Mouse (Mus musculus): ENCODE measurements around the gene D10Jhu81e. TPM values are rescaled to one million over a fixed set of nuclear protein-coding genes. Genes with fewer than 3 reads are reported as not detected.

The D10Jhu81e gene
- polyA plus RNA-seq, 1 experiment from 2014 or later: 24.3 TPM

DNA sequence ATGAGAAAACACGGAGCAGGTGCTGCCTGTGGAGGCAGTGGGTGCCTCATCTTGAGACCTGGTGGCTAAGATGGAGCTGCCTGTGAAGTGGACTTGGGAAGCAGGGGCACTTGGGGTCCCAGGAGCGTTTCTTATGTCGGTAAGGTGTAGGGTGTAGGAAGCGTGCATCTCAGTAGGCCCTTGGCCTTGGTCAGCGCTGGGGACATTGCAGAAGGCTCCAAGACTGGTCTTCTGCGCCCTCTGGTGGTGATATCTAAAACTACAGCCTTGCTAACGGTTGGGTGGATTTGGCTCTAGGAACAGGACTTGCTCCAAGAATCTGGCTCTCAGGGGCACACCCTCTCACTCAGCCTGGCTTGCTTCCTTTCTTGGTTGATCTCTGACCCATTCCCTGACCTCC lies 9.7 kb downstream of the D10Jhu81e start:
- H3K27me3 ChIP-seq (replicated peaks; ENCODE audit: control insufficient read depth, insufficient read depth, low read length): no peaks in the 10 kb centered on the region
- peaks cover 18% of the 10 kb centered on the region for H3K36me3 ChIP-seq (ENCODE audit: control insufficient read depth, insufficient read depth, low read length)
- peaks cover 9% of the 10 kb centered on the region for H3K4me1 ChIP-seq (replicated peaks; ENCODE audit: control insufficient read depth, insufficient read depth, low read length)
- H3K4me2 ChIP-seq: peak overlapping the region; percentile 65
- 3% methylated on average over 7 of the region's 7 CpGs for WGBS
- ATAC-seq (replicated peaks; ENCODE audit: low FRiP score) (peak; percentile 69), DNase-seq (ENCODE audit: low spot score) (peak; percentile 75)
- no peak overlapping the region for H3K27ac ChIP-seq (ENCODE audit: low read depth, low read length)
- H3K4me3 ChIP-seq (ENCODE audit: low read depth, low read length): no peak overlapping the region; the same call in 1 of the 2 replicates
- no peak overlapping the region for H3K9ac ChIP-seq (ENCODE audit: low read depth, low read length)
- no peaks in the 10 kb centered on the region for H3K9me3 ChIP-seq (ENCODE audit: control insufficient read depth, low read length)

DNA sequence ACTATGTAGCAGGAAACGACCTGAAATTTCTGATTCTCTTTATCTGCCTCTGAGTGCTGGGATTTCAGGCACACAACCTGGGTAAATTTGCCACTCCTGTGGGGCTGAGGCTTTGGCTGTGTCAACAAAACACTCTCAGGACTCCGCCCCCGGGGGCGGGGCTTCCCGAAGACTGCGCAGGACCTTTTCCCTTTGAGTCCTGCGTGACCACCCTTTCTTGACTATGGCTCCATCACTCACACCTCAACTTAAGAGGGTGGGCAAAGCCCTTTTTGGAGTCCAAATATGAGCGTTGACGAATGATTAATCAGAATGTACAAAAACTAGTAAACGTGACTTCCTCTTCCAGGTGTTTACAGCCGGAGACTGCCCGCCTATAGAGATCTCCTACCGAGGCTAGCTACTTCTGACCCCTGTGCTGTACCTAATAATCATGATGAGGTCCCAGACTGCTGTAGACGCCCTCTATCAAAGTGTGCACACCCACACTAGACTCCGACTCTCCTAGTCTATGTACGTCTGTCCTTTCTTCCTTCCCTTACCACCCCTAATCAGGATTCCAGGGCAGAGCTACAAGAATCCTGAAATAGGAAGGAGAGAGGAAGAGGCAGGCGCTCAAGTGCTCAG lies 10.2 kb downstream of the D10Jhu81e start:
- Histone ChIP-seq H3K9me3 (ENCODE audit: control insufficient read depth, low read length) (no peaks in the 10 kb centered on the region), H3K27ac (ENCODE audit: low read depth, low read length) (no peak overlapping the region), H3K36me3 (ENCODE audit: control insufficient read depth, insufficient read depth, low read length) (peaks cover 13% of the 10 kb centered on the region), H3K4me2 (peak overlapping the region; percentile 65), H3K4me3 (ENCODE audit: low read depth, low read length) (peak overlapping the region; percentile 31), H3K9ac (ENCODE audit: low read depth, low read length) (no peak overlapping the region), H3K4me1 (replicated peaks; ENCODE audit: control insufficient read depth, insufficient read depth, low read length) (peaks cover 9% of the 10 kb centered on the region), H3K27me3 (replicated peaks; ENCODE audit: control insufficient read depth, insufficient read depth, low read length) (no peaks in the 10 kb centered on the region)
- ATAC-seq (replicated peaks; ENCODE audit: low FRiP score): peak; percentile 44
- WGBS: 14% methylated on average over 17 of the region's 17 CpGs
- peak; percentile 52 for DNase-seq (ENCODE audit: low spot score)

- Histone ChIP-seq H3K4me1 (replicated peaks; ENCODE audit: control insufficient read depth, insufficient read depth, low read length) (peaks cover 9% of the 10 kb centered on the region), H3K36me3 (ENCODE audit: control insufficient read depth, insufficient read depth, low read length) (peaks cover 5% of the 10 kb centered on the region), H3K4me2 (no peak overlapping the region), H3K27ac (ENCODE audit: low read depth, low read length) (no peak overlapping the region), H3K4me3 (ENCODE audit: low read depth, low read length) (no peak overlapping the region), H3K9ac (ENCODE audit: low read depth, low read length) (no peak overlapping the region), H3K9me3 (ENCODE audit: control insufficient read depth, low read length) (no peaks in the 10 kb centered on the region), H3K27me3 (replicated peaks; ENCODE audit: control insufficient read depth, insufficient read depth, low read length) (no peaks in the 10 kb centered on the region)
- no peak for DNase-seq (ENCODE audit: low spot score)
- 86% methylated on average over 15 of the region's 15 CpGs for WGBS
- ATAC-seq (replicated peaks; ENCODE audit: low FRiP score): no peak
Measured at GRCm38 (mm10) chr10:78158041-78158440, 11.5 kb downstream of the D10Jhu81e start.

DNA sequence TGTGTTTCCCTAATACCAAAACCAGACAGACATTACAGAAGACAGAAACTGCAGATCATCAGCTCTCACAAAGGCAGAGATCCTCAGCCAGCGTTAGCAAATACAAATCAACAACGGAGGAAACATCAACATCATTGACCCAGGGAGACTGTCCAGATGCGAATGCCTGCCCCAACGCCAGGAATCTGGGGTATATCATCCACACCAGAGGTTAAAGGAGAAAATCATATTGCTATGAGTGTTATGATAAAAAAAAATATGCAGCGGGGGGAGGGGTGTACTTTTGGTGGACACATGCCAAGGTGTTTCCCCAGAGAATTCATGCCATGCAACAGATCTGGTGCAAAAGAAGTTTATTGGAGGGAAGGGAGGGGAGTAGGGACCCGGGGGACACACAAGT lies 12.7 kb downstream of the D10Jhu81e start:
- H3K36me3 ChIP-seq (ENCODE audit: control insufficient read depth, insufficient read depth, low read length): no peaks in the 10 kb centered on the region
- H3K27ac ChIP-seq (ENCODE audit: low read depth, low read length): no peak overlapping the region
- no peak overlapping the region for H3K4me3 ChIP-seq (ENCODE audit: low read depth, low read length)
- DNase-seq (ENCODE audit: low spot score): no peak
- no peak overlapping the region for H3K9ac ChIP-seq (ENCODE audit: low read depth, low read length)
- H3K4me1 ChIP-seq (replicated peaks; ENCODE audit: control insufficient read depth, insufficient read depth, low read length): peaks cover 9% of the 10 kb centered on the region
- no peaks in the 10 kb centered on the region for H3K9me3 ChIP-seq (ENCODE audit: control insufficient read depth, low read length)
- no peak overlapping the region for H3K4me2 ChIP-seq
- WGBS: 74% methylated on average over 6 of the region's 6 CpGs
- H3K27me3 ChIP-seq (replicated peaks; ENCODE audit: control insufficient read depth, insufficient read depth, low read length): no peaks in the 10 kb centered on the region
- ATAC-seq (replicated peaks; ENCODE audit: low FRiP score): no peak

- Histone ChIP-seq H3K4me2 (no peak overlapping the region), H3K4me1 (replicated peaks; ENCODE audit: control insufficient read depth, insufficient read depth, low read length) (peaks cover 1% of the 10 kb centered on the region), H3K4me3 (ENCODE audit: low read depth, low read length) (no peak overlapping the region), H3K36me3 (ENCODE audit: control insufficient read depth, insufficient read depth, low read length) (no peaks in the 10 kb centered on the region), H3K9me3 (ENCODE audit: control insufficient read depth, low read length) (no peaks in the 10 kb centered on the region), H3K9ac (ENCODE audit: low read depth, low read length) (no peak overlapping the region), H3K27me3 (replicated peaks; ENCODE audit: control insufficient read depth, insufficient read depth, low read length) (no peaks in the 10 kb centered on the region), H3K27ac (ENCODE audit: low read depth, low read length) (no peak overlapping the region)
- 63% methylated on average over 10 of the region's 10 CpGs for WGBS
- DNase-seq (ENCODE audit: low spot score): no peak
- no peak for ATAC-seq (replicated peaks; ENCODE audit: low FRiP score)
Measured at GRCm38 (mm10) chr10:78148834-78149766, 20.5 kb downstream of the D10Jhu81e start.

- peaks cover 3% of the 10 kb centered on the region for H3K4me1 ChIP-seq (replicated peaks; ENCODE audit: control insufficient read depth, insufficient read depth, low read length)
- H3K4me3 ChIP-seq (ENCODE audit: low read depth, low read length): no peak overlapping the region
- no peak overlapping the region for H3K9ac ChIP-seq (ENCODE audit: low read depth, low read length)
- H3K27me3 ChIP-seq (replicated peaks; ENCODE audit: control insufficient read depth, insufficient read depth, low read length): no peaks in the 10 kb centered on the region
- no peak overlapping the region for H3K27ac ChIP-seq (ENCODE audit: low read depth, low read length)
- ATAC-seq (replicated peaks; ENCODE audit: low FRiP score) (no peak), DNase-seq (ENCODE audit: low spot score) (no peak)
- no peak overlapping the region for H3K4me2 ChIP-seq
- H3K36me3 ChIP-seq (ENCODE audit: control insufficient read depth, insufficient read depth, low read length): no peaks in the 10 kb centered on the region
- H3K9me3 ChIP-seq (ENCODE audit: control insufficient read depth, low read length): no peaks in the 10 kb centered on the region
- 66% methylated on average over 4 of the region's 4 CpGs for WGBS
Measured at GRCm38 (mm10) chr10:78147908-78148441, 21.6 kb downstream of the D10Jhu81e start.

GRCm38 (mm10) chr10:78143727-78144505 lies 25.7 kb downstream of the D10Jhu81e start:
- no peak overlapping the region for H3K4me2 ChIP-seq
- no peaks in the 10 kb centered on the region for H3K9me3 ChIP-seq (ENCODE audit: control insufficient read depth, low read length)
- no peaks in the 10 kb centered on the region for H3K36me3 ChIP-seq (ENCODE audit: control insufficient read depth, insufficient read depth, low read length)
- no peak for DNase-seq (ENCODE audit: low spot score)
- 32% methylated on average over 8 of the region's 8 CpGs for WGBS
- peaks cover 3% of the 10 kb centered on the region for H3K4me1 ChIP-seq (replicated peaks; ENCODE audit: control insufficient read depth, insufficient read depth, low read length)
- H3K27ac ChIP-seq (ENCODE audit: low read depth, low read length): no peak overlapping the region
- no peak for ATAC-seq (replicated peaks; ENCODE audit: low FRiP score)
- H3K9ac ChIP-seq (ENCODE audit: low read depth, low read length): no peak overlapping the region
- no peaks in the 10 kb centered on the region for H3K27me3 ChIP-seq (replicated peaks; ENCODE audit: control insufficient read depth, insufficient read depth, low read length)
- no peak overlapping the region for H3K4me3 ChIP-seq (ENCODE audit: low read depth, low read length)

DNA sequence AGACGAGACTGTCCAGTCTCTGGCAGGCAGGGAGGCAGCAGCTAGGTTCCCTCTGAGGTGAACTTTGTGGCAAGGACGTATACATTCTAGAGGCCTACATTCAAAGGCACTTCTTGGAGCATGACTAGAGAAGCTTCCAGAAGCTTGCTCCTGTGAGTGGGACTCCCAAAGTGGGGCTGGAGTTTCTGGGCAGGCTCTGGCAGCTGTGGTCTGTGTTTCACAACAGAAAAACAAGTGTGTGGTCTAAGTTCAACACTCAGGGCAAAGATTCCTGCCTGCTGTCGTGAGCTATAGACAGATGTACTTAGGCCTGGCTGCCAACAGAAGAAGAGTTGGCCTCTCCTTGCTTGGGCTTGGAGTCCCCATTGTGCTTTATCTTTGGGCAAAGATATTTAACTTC lies 28.7 kb downstream of the D10Jhu81e start:
- H3K9ac ChIP-seq (ENCODE audit: low read depth, low read length): no peak overlapping the region
- H3K4me1 ChIP-seq (replicated peaks; ENCODE audit: control insufficient read depth, insufficient read depth, low read length): peaks cover 6% of the 10 kb centered on the region
- DNase-seq (ENCODE audit: low spot score) (no peak), ATAC-seq (replicated peaks; ENCODE audit: low FRiP score) (no peak)
- no peak overlapping the region for H3K4me2 ChIP-seq
- no peaks in the 10 kb centered on the region for H3K9me3 ChIP-seq (ENCODE audit: control insufficient read depth, low read length)
- H3K27me3 ChIP-seq (replicated peaks; ENCODE audit: control insufficient read depth, insufficient read depth, low read length): no peaks in the 10 kb centered on the region
- H3K27ac ChIP-seq (ENCODE audit: low read depth, low read length): no peak overlapping the region
- H3K4me3 ChIP-seq (ENCODE audit: low read depth, low read length): no peak overlapping the region
- WGBS: 73% methylated on average over 3 of the region's 3 CpGs
- H3K36me3 ChIP-seq (ENCODE audit: control insufficient read depth, insufficient read depth, low read length): no peaks in the 10 kb centered on the region
